10 mouse cellular contexts compared by ENCODE assay signal in genomic region chr5:118606636-118607035, GRCm38 (mm10). TPM values are rescaled to one million over a fixed set of nuclear protein-coding genes. Genes with fewer than 3 reads are reported as not detected.
DNase-seq lines count a peak whose midpoint lies in the region; ATAC-seq and TF ChIP-seq lines count a peak whose summit lies in the region.
"Had no signal": no experiment of that assay in that cellular context is flagged by ENCODE, and none has a peak within 500 bp of the region (broad histone marks: within the 10 kb centered on the region; RNA-seq: fewer than 3 reads in every experiment).

No protein-coding gene starts in this region.

- no peak for TF ChIP-seq EP300 in heart, postnatal 0 days (IDR thresholded peaks at IDR 0.05; ENCODE audit: low read depth)

- H3K9me3 ChIP-seq in heart, postnatal 0 days (replicated peaks; ENCODE audit: control insufficient read depth, low read length): no peaks in the 10 kb centered on the region
- no peaks in the 10 kb centered on the region for H3K9me3 ChIP-seq in liver, embryonic 12.5 days (replicated peaks)
- no peaks in the 10 kb centered on the region for H3K9me3 ChIP-seq in forebrain, embryonic 15.5 days
- H3K9me3 ChIP-seq: heart, embryonic 13.5 days; lung, embryonic 15.5 days had no signal

- peak; percentile 33; the same call in 1 of the 2 replicates for ATAC-seq in heart, postnatal 0 days (ENCODE audit: insufficient read depth, low read depth)
- 0 out of 2 replicates have a peak, but pooled peaks have one; percentile 42 for ATAC-seq in liver, embryonic 12.5 days
- no peak for ATAC-seq in forebrain, embryonic 15.5 days (replicated peaks)

- H3K4me3 ChIP-seq in heart, postnatal 0 days (ENCODE audit: low read depth, low read length): no peak overlapping the region
- no peak overlapping the region for H3K4me3 ChIP-seq in liver, embryonic 12.5 days
- H3K4me3 ChIP-seq in forebrain, embryonic 15.5 days: no peak overlapping the region
- H3K4me3 ChIP-seq: heart, embryonic 13.5 days; lung, embryonic 15.5 days had no signal

- no peak overlapping the region for H3K4me2 ChIP-seq in heart, postnatal 0 days (ENCODE audit: low read depth, low read length)
- no peak overlapping the region for H3K4me2 ChIP-seq in liver, embryonic 12.5 days
- H3K4me2 ChIP-seq in forebrain, embryonic 15.5 days (replicated peaks): no peak overlapping the region
- H3K4me2 ChIP-seq: heart, embryonic 13.5 days; lung, embryonic 15.5 days had no signal

- TF ChIP-seq CTCF in heart, postnatal 0 days (IDR thresholded peaks at IDR 0.05; ENCODE audit: low read depth): no peak

- 60% methylated on average over 13 of the region's 13 CpGs for WGBS in heart, postnatal 0 days
- 69% methylated on average over 13 of the region's 13 CpGs for WGBS in liver, embryonic 12.5 days (ENCODE audit: insufficient replicate concordance)
- 66% methylated on average over 13 of the region's 13 CpGs for WGBS in forebrain, embryonic 15.5 days

- no peaks in the 10 kb centered on the region for H3K27me3 ChIP-seq in heart, postnatal 0 days (ENCODE audit: control insufficient read depth, insufficient read depth, low read length)
- no peaks in the 10 kb centered on the region for H3K27me3 ChIP-seq in liver, embryonic 12.5 days (replicated peaks)
- H3K27me3 ChIP-seq in forebrain, embryonic 15.5 days: no peaks in the 10 kb centered on the region
- H3K27me3 ChIP-seq: heart, embryonic 13.5 days; lung, embryonic 15.5 days had no signal

- no peaks in the 10 kb centered on the region for H3K36me3 ChIP-seq in heart, postnatal 0 days (replicated peaks; ENCODE audit: control insufficient read depth, insufficient read depth, low read length)
- H3K36me3 ChIP-seq in liver, embryonic 12.5 days: peaks cover 7% of the 10 kb centered on the region; the same call in 1 of the 2 replicates
- no peaks in the 10 kb centered on the region for H3K36me3 ChIP-seq in forebrain, embryonic 15.5 days
- H3K36me3 ChIP-seq: heart, embryonic 13.5 days; lung, embryonic 15.5 days had no signal

- H3K9ac ChIP-seq in heart, postnatal 0 days (replicated peaks; ENCODE audit: low read depth, low read length): no peak overlapping the region
- no peak overlapping the region for H3K9ac ChIP-seq in liver, embryonic 12.5 days
- H3K9ac ChIP-seq in forebrain, embryonic 15.5 days (replicated peaks): no peak overlapping the region
- H3K9ac ChIP-seq: heart, embryonic 13.5 days; lung, embryonic 15.5 days had no signal

- DNase-seq in heart, postnatal 0 days (ENCODE audit: low spot score): no peak
- no peak for DNase-seq in heart, adult 8-10 months (ENCODE audit: low spot score)
- peak; percentile 39 for DNase-seq in 3134 (ENCODE audit: extremely low read depth, insufficient read length, low spot score)
- DNase-seq in cerebellum, adult 9-10 months: peak; percentile 68
- DNase-seq in thymus, postnatal 10 days (ENCODE audit: low spot score in 2 of 2): no peak
- DNase-seq in left cerebral cortex, adult 11 months (ENCODE audit: low spot score): no peak

- H3K4me1 ChIP-seq in heart, postnatal 0 days (ENCODE audit: control insufficient read depth, insufficient read depth): peaks cover 6% of the 10 kb centered on the region; the same call in 1 of the 2 replicates
- peaks cover 34% of the 10 kb centered on the region for H3K4me1 ChIP-seq in liver, embryonic 12.5 days
- H3K4me1 ChIP-seq in forebrain, embryonic 15.5 days: peaks cover 76% of the 10 kb centered on the region

- no peak overlapping the region for H3K27ac ChIP-seq in heart, postnatal 0 days (ENCODE audit: low read depth)
- no peak overlapping the region for H3K27ac ChIP-seq in liver, embryonic 12.5 days
- no peak overlapping the region for H3K27ac ChIP-seq in forebrain, embryonic 15.5 days (replicated peaks)
- H3K27ac ChIP-seq: heart, embryonic 13.5 days; lung, embryonic 15.5 days had no signal

RNA-seq across cellular contexts. Expression of gene Med13l, which starts 46.2 kb away (rescaled TPM):
- 11.4 and 17.4 TPM in 2 replicates for total RNA-seq in heart, postnatal 0 days (2014; rRNA removed; ENCODE audit: low replicate concordance)
- polyA plus RNA-seq in heart, postnatal 0 days (2015; fragmentation: Nextera tagmentation; extraction: Ambion mirVana): 4.8 and 5.2 TPM in 2 replicates
- 10 to 100 TPM; 22.2 to 35.0 (median 32.5) TPM for total RNA-seq in heart, adult 8-10 months (2022)
- 13.0 and 13.8 TPM in 2 replicates for polyA plus RNA-seq in liver, embryonic 12.5 days (2016; fragmentation: Nextera tagmentation; extraction: Ambion mirVana)
- polyA plus RNA-seq in forebrain, embryonic 15.5 days (2015; fragmentation: Nextera tagmentation; extraction: Ambion mirVana): 23.7 and 23.9 TPM in 2 replicates

Comparison
In these comparisons a context has a peak if more than half of its experiments do, and no peak if none do; other contexts are left out.
1. DNase-seq: peak in 3134 (single experiment) and cerebellum, adult 9-10 months (single experiment); none in heart, postnatal 0 days (single experiment), heart, adult 8-10 months (single experiment), thymus, postnatal 10 days (0 of 2) and left cerebral cortex, adult 11 months (single experiment).